Mouse (Mus musculus): ENCODE data around the gene Sik3. TPM values are rescaled to one million over a fixed set of nuclear protein-coding genes. Genes with fewer than 3 reads are reported as not detected.

Gene Sik3
- polyA plus RNA-seq, 1 experiment from 2014 or later: 5.6 TPM

DNA sequence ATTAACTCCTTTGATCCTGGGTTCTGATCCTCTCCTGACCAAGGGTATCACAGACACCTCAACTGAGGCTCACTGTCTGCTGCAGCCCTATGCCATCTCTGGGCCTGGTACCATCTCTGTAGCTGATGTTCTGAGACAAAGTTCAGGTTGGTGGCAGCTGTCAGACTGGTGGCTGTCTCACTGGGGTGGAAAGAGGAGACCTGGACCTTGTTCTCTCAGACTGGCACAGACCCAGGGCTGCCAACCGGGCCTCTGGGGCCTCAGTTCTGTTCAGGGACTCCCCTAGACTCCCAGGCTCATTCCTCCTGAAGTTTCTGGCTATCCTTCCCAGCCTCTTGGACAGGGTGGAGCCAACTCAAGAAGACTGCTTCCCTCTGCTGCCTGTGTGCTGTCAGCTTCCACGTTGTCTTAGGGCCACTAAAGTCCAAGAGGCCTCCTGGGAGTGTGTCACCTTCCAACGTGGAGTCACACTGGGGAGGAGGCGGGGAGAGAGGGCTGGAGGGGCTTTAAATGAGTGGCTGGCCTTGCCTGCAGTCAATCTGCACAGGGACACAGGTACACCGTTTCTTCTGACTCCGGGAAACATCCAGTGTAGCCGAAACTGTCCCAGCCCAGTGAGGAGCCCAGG, 228.0 kb downstream of the Sik3 start, which contains the start of gene Apoa4:
Gene Apoa4 (plus strand): TSS at position 171 of the 628 bp plus-strand sequence.
- 0 out of 2 replicates have a peak, but pooled peaks cover 6% of the 10 kb centered on the region for H3K27me3 ChIP-seq (ENCODE audit: poor library complexity, severe bottlenecking)
- WGBS: 72% methylated on average over 7 of the region's 7 CpGs
- no peak for DNase-seq (ENCODE audit: extremely low spot score, low spot score)
- H3K9me3 ChIP-seq: no peaks in the 10 kb centered on the region
- H3K36me3 ChIP-seq (replicated peaks): no peaks in the 10 kb centered on the region
- peak within 1 kb of the TSS; percentile 4; the same call in 1 of the 2 replicates for H3K27ac ChIP-seq
- peaks cover 11% of the 10 kb centered on the region; the same call in 1 of the 2 replicates for H3K4me1 ChIP-seq
- H3K4me3 ChIP-seq: no peak within 1 kb of the TSS

DNA sequence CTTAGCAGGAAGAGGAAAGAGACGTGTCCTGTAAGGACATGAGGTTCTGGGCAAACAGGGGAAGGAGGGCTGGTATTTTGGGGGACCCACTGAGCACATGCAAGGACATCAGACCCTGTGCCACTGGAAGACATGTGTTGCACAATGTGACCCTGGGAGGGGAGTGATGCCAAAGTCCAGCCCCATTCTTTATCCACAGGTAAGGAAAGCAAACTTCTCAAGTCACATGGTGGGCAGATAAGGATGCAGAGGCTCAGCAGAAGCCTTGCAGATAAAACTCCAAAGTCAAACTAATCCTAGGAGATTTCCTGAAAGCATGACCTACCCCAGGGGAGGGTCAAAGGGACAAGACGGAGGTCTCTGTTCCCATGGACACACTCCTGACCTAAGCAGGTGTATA, 229.2 kb downstream of the Sik3 start:
- H3K36me3 ChIP-seq (replicated peaks): no peaks in the 10 kb centered on the region
- DNase-seq (ENCODE audit: extremely low spot score, low spot score): no peak
- no peak overlapping the region for H3K4me3 ChIP-seq
- H3K27ac ChIP-seq: no peak overlapping the region
- peaks cover 9% of the 10 kb centered on the region; the same call in 1 of the 2 replicates for H3K4me1 ChIP-seq
- 0 out of 2 replicates have a peak, but pooled peaks cover 6% of the 10 kb centered on the region for H3K27me3 ChIP-seq (ENCODE audit: poor library complexity, severe bottlenecking)
- no peaks in the 10 kb centered on the region for H3K9me3 ChIP-seq
- 80% methylated on average over 2 of the region's 2 CpGs for WGBS

DNA sequence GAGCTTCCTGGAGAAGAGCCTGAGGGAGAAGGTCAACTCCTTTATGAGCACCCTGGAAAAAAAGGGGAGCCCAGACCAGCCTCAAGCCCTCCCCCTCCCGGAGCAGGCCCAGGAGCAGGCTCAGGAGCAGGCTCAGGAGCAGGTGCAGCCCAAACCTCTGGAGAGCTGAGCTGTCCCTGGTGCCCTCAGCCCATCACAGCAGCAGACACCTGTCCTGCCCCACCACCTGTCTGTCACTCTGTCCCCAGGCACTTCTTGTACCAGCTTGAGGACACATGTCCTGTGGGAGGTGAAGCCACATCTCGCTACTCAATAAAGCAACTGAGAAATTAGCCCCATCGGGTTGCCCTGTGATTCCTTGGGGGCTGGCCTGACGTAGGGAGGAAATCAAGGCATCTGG, 230.5 kb downstream of the Sik3 start:
- Histone ChIP-seq H3K4me1 (peaks cover 9% of the 10 kb centered on the region; the same call in 1 of the 2 replicates), H3K36me3 (replicated peaks) (no peaks in the 10 kb centered on the region), H3K9me3 (no peaks in the 10 kb centered on the region), H3K27me3 (ENCODE audit: poor library complexity, severe bottlenecking) (0 out of 2 replicates have a peak, but pooled peaks cover 12% of the 10 kb centered on the region), H3K4me3 (no peak overlapping the region), H3K27ac (no peak overlapping the region)
- WGBS: 72% methylated on average over 4 of the region's 4 CpGs
- no peak for DNase-seq (ENCODE audit: extremely low spot score, low spot score)

DNA sequence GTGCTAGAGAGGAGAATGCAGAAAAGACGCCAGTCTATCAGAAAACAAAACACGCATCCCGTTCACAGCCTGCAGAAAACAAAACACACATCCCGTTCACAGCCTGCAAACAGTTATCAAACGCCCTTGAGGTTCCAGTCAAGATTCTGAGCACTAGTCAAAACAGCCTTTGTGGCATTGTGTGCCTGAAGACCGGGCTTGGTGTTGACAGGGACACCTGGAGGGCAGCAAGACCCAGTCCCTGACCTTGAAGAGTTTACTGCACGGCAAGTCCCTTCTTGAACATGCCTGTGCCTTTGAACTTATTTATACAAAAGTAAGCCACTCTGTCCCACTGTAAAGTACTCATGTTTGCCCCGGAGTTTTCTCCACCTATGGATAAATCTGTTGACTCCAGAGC, 231.0 kb downstream of the Sik3 start:
- Histone ChIP-seq H3K4me1 (peaks cover 9% of the 10 kb centered on the region; the same call in 1 of the 2 replicates), H3K27me3 (ENCODE audit: poor library complexity, severe bottlenecking) (0 out of 2 replicates have a peak, but pooled peaks cover 15% of the 10 kb centered on the region), H3K9me3 (no peaks in the 10 kb centered on the region), H3K27ac (no peak overlapping the region), H3K36me3 (replicated peaks) (no peaks in the 10 kb centered on the region), H3K4me3 (no peak overlapping the region)
- WGBS: 68% methylated on average over 8 of the region's 8 CpGs
- DNase-seq (ENCODE audit: extremely low spot score, low spot score): no peak

DNA sequence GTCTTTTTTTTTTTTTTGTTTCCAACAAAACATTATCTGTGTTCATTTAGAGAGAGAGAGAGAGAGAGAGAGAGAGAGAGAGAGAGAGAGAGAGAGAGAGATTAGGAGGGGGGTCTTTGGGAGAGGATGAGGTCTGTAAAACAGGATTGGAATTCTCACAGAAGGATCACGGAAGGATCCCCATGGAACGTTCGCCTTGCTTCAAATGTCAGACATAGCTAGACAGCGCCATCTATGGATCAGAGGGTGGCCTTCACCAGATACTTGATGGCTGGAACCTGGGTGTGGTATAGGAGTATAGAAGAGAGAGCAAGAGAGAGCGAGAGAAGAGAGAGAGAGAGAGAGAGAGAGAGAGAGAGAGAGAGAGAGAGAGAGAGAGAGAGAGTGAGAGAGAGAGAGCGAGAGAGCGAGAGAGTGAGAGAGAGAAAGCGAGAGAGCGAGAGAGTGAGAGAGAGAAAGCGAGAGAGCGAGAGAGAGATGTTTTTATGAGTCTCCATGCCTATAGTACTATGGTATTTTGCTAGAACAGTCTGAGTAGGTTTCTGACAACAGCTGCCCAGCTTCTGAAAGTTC, 234.2 kb downstream of the Sik3 start:
- peak; percentile 70 for DNase-seq (ENCODE audit: extremely low spot score, low spot score)
- 26% methylated on average over 11 of the region's 11 CpGs for WGBS
- Histone ChIP-seq H3K4me1 (peaks cover 9% of the 10 kb centered on the region; the same call in 1 of the 2 replicates), H3K27me3 (ENCODE audit: poor library complexity, severe bottlenecking) (0 out of 2 replicates have a peak, but pooled peaks cover 15% of the 10 kb centered on the region), H3K4me3 (no peak overlapping the region), H3K9me3 (no peaks in the 10 kb centered on the region), H3K36me3 (replicated peaks) (no peaks in the 10 kb centered on the region), H3K27ac (no peak overlapping the region)

DNA sequence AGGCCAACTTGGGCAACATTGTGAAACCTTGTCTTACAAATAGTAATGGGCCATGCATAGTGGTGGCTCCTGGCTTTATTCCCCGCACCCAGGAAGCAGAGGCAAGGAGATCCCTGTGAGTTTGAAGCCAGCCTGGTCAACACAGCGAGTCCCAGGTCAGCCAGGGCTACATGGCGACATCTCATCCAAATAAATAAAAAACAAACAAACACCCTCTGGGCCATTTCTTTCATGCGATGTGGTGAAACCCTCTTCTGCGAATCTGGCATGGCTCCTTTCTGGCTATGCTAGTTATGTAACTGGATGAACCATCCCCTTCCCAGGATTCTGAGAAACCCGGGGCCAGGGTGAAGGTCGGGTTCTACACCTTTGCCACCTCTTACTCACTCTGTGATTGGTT, 243.6 kb downstream of the Sik3 start:
- H3K4me1 ChIP-seq: 0 out of 2 replicates have a peak, but pooled peaks cover 5% of the 10 kb centered on the region
- no peak for DNase-seq (ENCODE audit: extremely low spot score, low spot score)
- 89% methylated on average over 7 of the region's 7 CpGs for WGBS
- no peaks in the 10 kb centered on the region for H3K9me3 ChIP-seq
- no peak overlapping the region for H3K4me3 ChIP-seq
- H3K27me3 ChIP-seq (ENCODE audit: poor library complexity, severe bottlenecking): no peaks in the 10 kb centered on the region
- H3K27ac ChIP-seq: no peak overlapping the region
- H3K36me3 ChIP-seq (replicated peaks): no peaks in the 10 kb centered on the region

DNA sequence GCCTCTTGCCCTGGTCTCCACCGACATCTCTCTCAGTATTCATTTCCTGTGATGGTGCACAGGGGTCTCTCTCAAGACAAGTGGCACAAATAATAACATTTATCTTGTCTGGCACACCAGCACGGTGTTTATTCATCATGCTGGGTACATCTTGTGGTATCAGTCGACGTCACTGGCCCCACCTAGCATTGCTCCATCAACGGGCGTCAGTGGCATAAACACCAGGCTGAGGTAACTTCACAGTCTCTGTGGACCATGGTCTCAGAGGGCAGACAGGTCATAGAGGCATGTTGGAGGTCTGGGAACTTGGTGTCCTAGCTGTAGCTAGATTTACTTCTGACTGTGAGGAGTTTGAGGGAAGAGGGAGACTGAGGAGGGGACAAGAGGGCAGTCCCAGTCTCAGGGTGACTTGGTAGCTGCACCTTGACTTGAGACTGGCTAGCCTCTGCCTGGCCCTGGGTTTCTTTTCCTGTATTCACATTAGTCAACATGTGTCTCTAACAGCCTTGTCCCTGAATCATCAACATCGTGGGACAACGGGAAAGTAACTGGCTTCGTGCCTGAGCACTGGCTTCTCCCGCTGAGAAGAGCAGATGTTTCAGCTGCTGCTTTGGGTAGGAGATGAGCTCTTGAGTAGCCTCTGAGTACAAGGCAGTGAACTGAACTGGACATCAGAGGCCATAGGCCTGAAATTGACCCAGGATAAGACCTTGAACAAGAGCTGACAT, 244.2 kb downstream of the Sik3 start:
- Histone ChIP-seq H3K27ac (no peak overlapping the region), H3K27me3 (ENCODE audit: poor library complexity, severe bottlenecking) (no peaks in the 10 kb centered on the region)
- 91% methylated on average over 10 of the region's 10 CpGs for WGBS

DNA sequence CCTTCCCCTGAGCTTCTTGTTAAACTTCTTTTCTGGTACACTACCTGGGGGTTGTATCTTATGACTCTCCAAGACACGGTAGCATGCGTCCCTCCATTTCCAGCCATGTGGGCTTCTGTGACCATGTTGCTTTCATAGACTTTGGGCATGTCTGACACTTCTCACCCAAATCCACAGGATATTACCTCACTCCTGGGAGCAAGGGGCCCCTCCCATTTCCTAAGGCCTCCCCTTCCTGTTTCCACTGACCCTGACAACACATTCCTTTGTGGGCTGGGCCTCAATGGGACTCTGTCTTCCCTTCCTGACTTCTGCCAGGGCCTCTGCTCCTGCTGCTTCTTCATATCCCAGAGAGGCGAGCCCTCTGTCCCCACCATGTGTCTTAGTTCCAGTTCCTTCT, 244.9 kb downstream of the Sik3 start:
- H3K4me3 ChIP-seq: no peak overlapping the region
- 0 out of 2 replicates have a peak overlapping the region, but pooled peaks have one; percentile 30 for H3K27ac ChIP-seq
- no peaks in the 10 kb centered on the region for H3K9me3 ChIP-seq
- no peaks in the 10 kb centered on the region for H3K27me3 ChIP-seq (ENCODE audit: poor library complexity, severe bottlenecking)
- H3K4me1 ChIP-seq: 0 out of 2 replicates have a peak, but pooled peaks cover 5% of the 10 kb centered on the region
- WGBS: 93% methylated on average over 3 of the region's 3 CpGs
- DNase-seq (ENCODE audit: extremely low spot score, low spot score): no peak
- H3K36me3 ChIP-seq (replicated peaks): no peaks in the 10 kb centered on the region

More for the DNA sequence above, 244.2 kb downstream of the Sik3 start:
- no peak overlapping the region for H3K4me3 ChIP-seq
- no peaks in the 10 kb centered on the region for H3K9me3 ChIP-seq
- H3K36me3 ChIP-seq (replicated peaks): no peaks in the 10 kb centered on the region
- H3K4me1 ChIP-seq: 0 out of 2 replicates have a peak, but pooled peaks cover 5% of the 10 kb centered on the region
- DNase-seq (ENCODE audit: extremely low spot score, low spot score): no peak

DNA sequence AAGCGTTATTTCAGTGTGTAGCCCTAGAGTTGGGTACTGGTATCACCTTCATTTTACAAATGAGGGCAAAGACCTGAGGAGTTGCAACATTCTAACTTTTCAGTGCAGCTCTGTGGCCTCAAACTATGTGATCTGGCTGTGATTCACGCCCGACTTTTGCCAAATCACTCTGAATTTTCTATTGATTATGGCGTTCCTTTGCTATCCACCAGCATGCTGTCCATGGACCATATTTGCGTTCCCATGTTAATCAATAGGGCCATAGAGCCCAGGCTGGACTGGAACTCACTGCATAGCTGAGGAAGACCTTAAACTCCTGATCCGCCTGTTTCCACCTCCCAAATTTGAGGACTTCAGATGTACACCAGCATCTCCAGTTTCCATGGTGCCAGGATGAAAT, 246.5 kb downstream of the Sik3 start:
- Histone ChIP-seq H3K36me3 (replicated peaks) (no peaks in the 10 kb centered on the region), H3K27me3 (ENCODE audit: poor library complexity, severe bottlenecking) (no peaks in the 10 kb centered on the region), H3K9me3 (no peaks in the 10 kb centered on the region), H3K4me3 (no peak overlapping the region), H3K27ac (no peak overlapping the region), H3K4me1 (0 out of 2 replicates have a peak, but pooled peaks cover 5% of the 10 kb centered on the region)
- DNase-seq (ENCODE audit: extremely low spot score, low spot score): no peak
- WGBS: 91% methylated on average over 6 of the region's 6 CpGs

DNA sequence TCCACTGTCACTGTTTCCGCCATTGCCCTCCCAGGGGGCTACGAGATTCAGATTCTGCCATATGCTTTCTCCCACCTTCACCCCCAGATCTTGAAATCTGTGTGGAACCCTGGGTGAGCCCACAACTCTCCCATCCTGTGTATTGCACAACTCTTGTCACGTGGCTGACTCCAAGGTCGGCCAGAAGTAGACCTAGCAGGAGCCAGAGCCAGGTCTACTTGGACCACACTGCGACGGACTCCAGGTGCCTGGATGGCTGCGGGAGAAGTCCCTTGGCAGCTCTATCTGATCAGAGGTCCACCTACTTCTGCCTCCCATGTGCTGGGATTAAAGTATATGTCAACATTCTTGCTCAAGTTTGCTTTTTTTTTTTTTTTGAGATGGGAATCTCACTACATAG, 248.5 kb downstream of the Sik3 start:
- Histone ChIP-seq H3K36me3 (replicated peaks) (no peaks in the 10 kb centered on the region), H3K4me3 (no peak overlapping the region), H3K27me3 (ENCODE audit: poor library complexity, severe bottlenecking) (no peaks in the 10 kb centered on the region), H3K9me3 (no peaks in the 10 kb centered on the region), H3K27ac (no peak overlapping the region), H3K4me1 (0 out of 2 replicates have a peak, but pooled peaks cover 5% of the 10 kb centered on the region)
- WGBS: 91% methylated on average over 7 of the region's 7 CpGs
- no peak for DNase-seq (ENCODE audit: extremely low spot score, low spot score)

DNA sequence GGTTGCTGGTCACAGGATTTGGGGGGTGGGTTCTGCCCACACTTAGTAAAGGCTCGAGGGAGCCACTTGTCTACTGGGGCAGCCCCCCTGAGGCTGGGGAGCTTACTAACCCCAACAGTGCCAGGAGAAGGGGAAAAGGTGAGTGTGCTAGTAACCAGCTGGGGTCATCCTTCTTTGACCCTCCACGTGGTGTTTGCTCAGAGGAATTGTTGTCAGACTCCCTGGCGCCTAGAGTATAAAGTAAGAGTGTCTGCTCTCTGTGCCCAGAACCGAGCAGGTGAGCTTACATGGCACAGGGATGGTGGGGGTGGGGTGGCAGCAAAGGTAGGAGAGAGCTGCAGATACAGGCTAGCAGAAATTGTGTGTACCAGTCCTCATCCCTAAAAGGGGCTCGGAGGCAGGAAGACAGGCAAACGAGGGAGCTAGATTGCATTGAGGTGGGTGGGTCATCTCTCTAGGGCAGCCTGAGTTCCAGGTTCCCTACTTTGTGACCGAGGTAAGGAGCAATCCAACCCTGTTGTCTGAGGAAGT, 255.8 kb downstream of the Sik3 start, which contains the start of gene Apoa5:
Gene Apoa5 (plus strand): TSS at position 291 of the 531 bp plus-strand sequence.
- Histone ChIP-seq H3K4me3 (no peak within 1 kb of the TSS), H3K36me3 (replicated peaks) (no peaks in the 10 kb centered on the region), H3K4me1 (peaks cover 21% of the 10 kb centered on the region), H3K27ac (no peak within 1 kb of the TSS), H3K9me3 (no peaks in the 10 kb centered on the region), H3K27me3 (ENCODE audit: poor library complexity, severe bottlenecking) (peaks cover 39% of the 10 kb centered on the region)
- WGBS: 66% methylated on average over 7 of the region's 7 CpGs
- no peak for DNase-seq (ENCODE audit: extremely low spot score, low spot score)

DNA sequence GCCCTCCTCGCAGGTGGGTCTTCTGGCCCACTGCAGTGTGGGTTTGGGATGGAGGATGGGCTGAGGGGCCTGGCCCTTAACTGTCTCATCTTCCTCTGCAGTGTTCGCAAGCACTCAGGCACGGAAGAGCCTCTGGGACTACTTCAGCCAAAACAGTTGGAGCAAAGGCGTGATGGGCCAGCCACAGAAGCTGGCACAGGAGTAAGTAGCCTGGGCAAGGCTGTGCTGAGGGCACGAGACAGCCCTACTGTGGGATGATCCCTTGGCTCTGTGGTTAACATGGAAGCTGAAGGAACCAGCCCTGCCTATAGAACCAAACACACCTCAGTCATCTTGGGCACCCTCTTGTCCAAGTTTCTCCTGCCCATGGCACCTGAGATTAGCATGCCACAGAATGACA, 256.5 kb downstream of the Sik3 start:
- Histone ChIP-seq H3K36me3 (replicated peaks) (no peaks in the 10 kb centered on the region), H3K4me3 (no peak overlapping the region), H3K27ac (no peak overlapping the region), H3K27me3 (ENCODE audit: poor library complexity, severe bottlenecking) (peaks cover 39% of the 10 kb centered on the region), H3K4me1 (peaks cover 28% of the 10 kb centered on the region), H3K9me3 (no peaks in the 10 kb centered on the region)
- no peak for DNase-seq (ENCODE audit: extremely low spot score, low spot score)
- WGBS: 92% methylated on average over 5 of the region's 5 CpGs

Measured in forebrain, embryonic 10.5 days (tissue).